Mouse (Mus musculus): ENCODE measurements around the gene Ropn1l. TPM values are rescaled to one million over a fixed set of nuclear protein-coding genes. Genes with fewer than 3 reads are reported as not detected.

The Ropn1l gene
- polyA plus RNA-seq, 1 experiment from 2014 or later: 2.9 TPM

DNA sequence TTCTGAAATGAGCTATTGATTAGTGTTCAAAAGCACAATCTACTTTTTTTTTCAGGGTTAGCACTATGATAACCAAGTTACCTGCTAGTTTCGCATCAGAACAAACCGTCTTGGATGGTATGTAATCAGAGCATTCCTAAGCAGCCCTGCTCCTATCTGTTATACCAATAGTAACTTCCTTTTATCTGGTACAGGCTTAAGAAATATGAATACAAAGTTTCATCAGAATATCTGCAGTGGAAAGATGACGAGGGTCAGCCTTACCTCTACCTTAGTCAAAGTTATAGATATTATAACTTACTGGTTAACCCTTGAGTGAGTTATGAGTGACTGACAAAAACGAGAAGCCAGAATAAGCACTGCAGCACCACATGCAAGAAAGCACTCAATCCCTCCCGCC lies 12.8 kb upstream of the Ropn1l start:
- no peak for ATAC-seq (ENCODE audit: low FRiP score)
- Histone ChIP-seq H3K36me3 (peaks cover 77% of the 10 kb centered on the region), H3K4me3 (no peak overlapping the region), H3K9ac (no peak overlapping the region), H3K27ac (no peak overlapping the region), H3K4me2 (replicated peaks) (no peak overlapping the region), H3K4me1 (no peaks in the 10 kb centered on the region), H3K9me3 (replicated peaks) (no peaks in the 10 kb centered on the region), H3K27me3 (no peaks in the 10 kb centered on the region)
- WGBS: 91% methylated on average over 5 of the region's 5 CpGs

DNA sequence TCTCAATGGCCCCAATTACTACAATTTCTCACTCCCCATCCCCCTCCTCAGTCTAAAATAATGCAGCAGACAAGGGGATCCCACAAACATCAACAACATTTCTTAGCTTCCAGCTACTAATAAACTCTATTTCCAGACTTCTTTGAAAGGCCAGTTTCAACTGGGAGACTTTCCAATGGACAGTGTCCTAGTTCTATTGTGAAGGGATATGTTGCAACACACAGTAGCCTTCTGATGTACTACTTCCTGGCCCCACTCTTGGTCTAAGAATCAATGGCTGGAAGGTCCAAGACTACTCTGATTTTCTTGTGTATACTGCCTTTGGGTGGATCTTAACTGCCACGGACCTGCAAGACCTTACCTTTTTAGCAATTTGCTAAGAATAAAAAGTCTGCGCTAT lies 12.3 kb upstream of the Ropn1l start:
- H3K4me1 ChIP-seq: no peaks in the 10 kb centered on the region
- peaks cover 80% of the 10 kb centered on the region for H3K36me3 ChIP-seq
- no peaks in the 10 kb centered on the region for H3K9me3 ChIP-seq (replicated peaks)
- H3K4me2 ChIP-seq (replicated peaks): no peak overlapping the region
- ATAC-seq (ENCODE audit: low FRiP score): no peak
- no peak overlapping the region for H3K9ac ChIP-seq
- WGBS: 96% methylated on average over 2 of the region's 2 CpGs
- H3K27ac ChIP-seq: no peak overlapping the region
- H3K4me3 ChIP-seq: no peak overlapping the region
- H3K27me3 ChIP-seq: no peaks in the 10 kb centered on the region

DNA sequence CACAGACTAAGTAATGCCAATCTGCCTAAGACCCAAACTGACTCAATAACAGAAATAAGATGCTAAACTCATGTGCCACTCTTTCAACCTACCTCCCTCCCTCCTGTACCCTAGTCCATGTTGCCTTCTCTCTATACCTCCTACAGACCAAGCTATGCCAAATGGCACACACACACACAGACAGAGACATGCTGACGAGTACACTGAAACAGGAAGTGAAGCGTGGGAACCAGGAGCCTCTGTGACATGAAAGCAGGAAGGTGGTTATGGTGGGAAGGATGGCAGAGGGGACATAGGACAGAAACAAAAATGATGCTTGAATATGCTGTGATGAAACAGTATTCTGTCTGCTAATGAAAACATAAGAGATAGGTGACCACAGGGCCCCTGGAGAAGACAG lies 7.0 kb upstream of the Ropn1l start:
- no peak overlapping the region for H3K4me3 ChIP-seq
- peaks cover 82% of the 10 kb centered on the region for H3K36me3 ChIP-seq

DNA sequence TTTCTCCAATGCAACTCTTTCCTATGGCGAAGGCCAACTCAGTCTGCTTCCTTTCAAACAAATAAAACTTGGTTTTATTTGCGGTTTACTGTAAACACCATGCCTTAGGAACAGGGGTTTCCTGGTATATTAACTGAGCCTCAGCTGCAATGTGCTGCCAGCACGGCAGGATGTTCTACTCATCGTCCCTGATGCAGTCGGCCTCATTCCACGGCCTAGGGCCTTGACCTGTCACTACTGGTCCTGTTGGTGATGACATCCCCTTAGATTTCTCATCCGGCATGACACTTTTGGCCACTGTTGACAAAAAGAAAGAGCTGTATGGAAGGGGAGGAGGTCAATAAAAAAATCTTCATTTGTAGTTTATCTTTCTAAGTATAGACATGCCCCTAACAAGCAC lies 4.5 kb upstream of the Ropn1l start:
- H3K4me1 ChIP-seq: peaks cover 4% of the 10 kb centered on the region; the same call in 1 of the 2 replicates
- no peak overlapping the region for H3K9ac ChIP-seq
- WGBS: 87% methylated on average over 7 of the region's 7 CpGs
- H3K4me3 ChIP-seq: no peak overlapping the region
- no peak overlapping the region for H3K4me2 ChIP-seq (replicated peaks)
- peaks cover 57% of the 10 kb centered on the region for H3K36me3 ChIP-seq
- no peak for ATAC-seq (ENCODE audit: low FRiP score)
- H3K27ac ChIP-seq: no peak overlapping the region
- no peaks in the 10 kb centered on the region for H3K9me3 ChIP-seq (replicated peaks)
- H3K27me3 ChIP-seq: no peaks in the 10 kb centered on the region

More for the DNA sequence above, 7.0 kb upstream of the Ropn1l start:
- H3K9ac ChIP-seq: no peak overlapping the region
- 96% methylated on average over 2 of the region's 2 CpGs for WGBS
- ATAC-seq (ENCODE audit: low FRiP score): no peak
- H3K9me3 ChIP-seq (replicated peaks): no peaks in the 10 kb centered on the region
- H3K27ac ChIP-seq: no peak overlapping the region
- no peak overlapping the region for H3K4me2 ChIP-seq (replicated peaks)
- H3K27me3 ChIP-seq: no peaks in the 10 kb centered on the region
- no peaks in the 10 kb centered on the region for H3K4me1 ChIP-seq

DNA sequence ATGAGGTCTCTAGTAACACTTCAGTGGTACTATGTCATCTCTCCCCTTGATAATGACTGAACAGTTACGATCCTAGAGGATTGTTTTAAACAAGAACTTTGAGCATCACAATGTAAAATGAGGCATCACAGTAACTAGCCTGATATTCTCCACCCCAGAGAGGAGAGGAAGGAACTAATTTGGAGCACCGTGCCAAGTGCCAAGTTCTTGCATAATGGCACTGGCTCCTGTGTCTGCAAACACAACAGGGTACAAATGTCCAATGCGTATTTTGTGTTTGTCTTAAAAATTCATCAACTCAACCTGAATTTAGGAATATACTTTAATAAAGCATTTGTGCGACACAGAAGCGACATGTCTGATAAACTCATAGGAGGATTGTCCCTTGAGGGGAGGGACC lies 2.8 kb upstream of the Ropn1l start:
- no peak overlapping the region for H3K4me3 ChIP-seq
- H3K36me3 ChIP-seq: peaks cover 40% of the 10 kb centered on the region
- WGBS: 91% methylated on average over 5 of the region's 5 CpGs
- no peaks in the 10 kb centered on the region for H3K9me3 ChIP-seq (replicated peaks)
- no peak for ATAC-seq (ENCODE audit: low FRiP score)
- no peak overlapping the region for H3K4me2 ChIP-seq (replicated peaks)
- no peak overlapping the region for H3K27ac ChIP-seq
- no peak overlapping the region for H3K9ac ChIP-seq
- H3K27me3 ChIP-seq: no peaks in the 10 kb centered on the region
- H3K4me1 ChIP-seq: peaks cover 4% of the 10 kb centered on the region; the same call in 1 of the 2 replicates

DNA sequence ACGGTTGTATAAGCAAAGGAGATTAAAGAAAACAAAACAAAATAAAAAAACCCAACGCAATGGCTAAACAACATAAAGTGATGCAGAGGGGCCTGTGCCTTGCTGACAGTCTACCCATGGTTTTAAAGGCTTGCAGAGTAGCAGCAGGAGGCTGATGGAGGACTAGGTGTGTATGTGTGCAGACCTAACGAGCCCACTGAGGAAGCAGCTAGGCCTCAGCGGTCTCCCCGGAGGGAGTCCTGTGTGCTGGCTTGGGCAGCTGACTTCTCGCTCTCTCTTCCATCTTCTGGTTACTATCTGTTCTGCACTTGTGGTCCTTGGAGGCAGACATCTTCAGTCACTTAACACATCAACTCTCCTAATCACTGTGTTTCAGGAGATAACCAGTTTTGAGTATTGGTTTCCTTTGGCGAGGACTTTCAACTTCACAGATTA lies 1.3 kb upstream of the Ropn1l start:
- Histone ChIP-seq H3K27me3 (no peaks in the 10 kb centered on the region), H3K27ac (no peak overlapping the region), H3K4me3 (no peak overlapping the region), H3K36me3 (peaks cover 26% of the 10 kb centered on the region), H3K9me3 (replicated peaks) (no peaks in the 10 kb centered on the region), H3K9ac (no peak overlapping the region), H3K4me1 (peaks cover 4% of the 10 kb centered on the region; the same call in 1 of the 2 replicates), H3K4me2 (replicated peaks) (no peak overlapping the region)
- ATAC-seq (ENCODE audit: low FRiP score): no peak
- 68% methylated on average over 7 of the region's 7 CpGs for WGBS

DNA sequence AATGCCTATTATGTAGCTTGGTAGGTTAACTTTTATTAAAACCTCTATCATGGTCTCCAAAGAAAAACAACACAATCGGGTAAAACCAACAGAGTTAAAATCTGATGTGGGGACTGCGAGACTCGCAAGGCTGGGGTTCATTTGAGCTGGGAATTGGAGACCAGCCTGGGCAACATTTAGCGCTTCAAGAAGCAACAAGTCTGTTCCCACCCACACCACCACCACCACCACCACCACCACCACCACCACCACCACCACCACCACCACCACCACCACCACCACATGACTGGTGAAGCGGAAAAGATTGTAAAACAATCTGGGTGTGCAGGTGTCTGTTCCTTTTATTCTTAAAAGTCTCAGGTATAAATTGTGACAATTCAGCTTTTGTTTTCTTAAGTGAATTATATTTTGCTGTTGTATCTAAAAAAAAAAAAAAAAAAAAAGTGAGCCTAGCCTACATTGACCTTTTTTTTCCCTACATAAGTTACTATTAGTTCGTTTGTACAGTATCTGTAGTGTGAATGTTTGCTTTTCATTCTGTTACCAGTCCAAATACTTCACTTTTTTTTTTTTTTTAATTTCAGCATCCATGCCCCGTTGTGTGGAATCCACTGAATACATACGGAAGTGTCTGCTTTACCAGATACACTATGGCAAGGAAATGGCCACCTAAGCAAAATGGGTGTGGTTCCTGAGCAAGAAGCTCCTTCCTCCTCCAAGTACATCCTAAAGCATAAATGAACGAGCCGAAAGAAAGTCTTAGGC lies 741 bp upstream of the Ropn1l start:
- H3K27me3 ChIP-seq: no peaks in the 10 kb centered on the region
- H3K4me1 ChIP-seq: peaks cover 4% of the 10 kb centered on the region; the same call in 1 of the 2 replicates
- no peak; the same call in 1 of the 2 replicates for ATAC-seq (ENCODE audit: low FRiP score)
- 52% methylated on average over 10 of the region's 10 CpGs for WGBS
- peak overlapping the region; percentile 75 for H3K4me2 ChIP-seq (replicated peaks)
- peak overlapping the region; percentile 72; the same call in 1 of the 2 replicates for H3K9ac ChIP-seq
- H3K4me3 ChIP-seq: peak overlapping the region; percentile 60; the same call in 1 of the 2 replicates
- H3K27ac ChIP-seq: peak overlapping the region; percentile 82; the same call in 1 of the 2 replicates
- no peaks in the 10 kb centered on the region for H3K9me3 ChIP-seq (replicated peaks)
- peaks cover 20% of the 10 kb centered on the region for H3K36me3 ChIP-seq

DNA sequence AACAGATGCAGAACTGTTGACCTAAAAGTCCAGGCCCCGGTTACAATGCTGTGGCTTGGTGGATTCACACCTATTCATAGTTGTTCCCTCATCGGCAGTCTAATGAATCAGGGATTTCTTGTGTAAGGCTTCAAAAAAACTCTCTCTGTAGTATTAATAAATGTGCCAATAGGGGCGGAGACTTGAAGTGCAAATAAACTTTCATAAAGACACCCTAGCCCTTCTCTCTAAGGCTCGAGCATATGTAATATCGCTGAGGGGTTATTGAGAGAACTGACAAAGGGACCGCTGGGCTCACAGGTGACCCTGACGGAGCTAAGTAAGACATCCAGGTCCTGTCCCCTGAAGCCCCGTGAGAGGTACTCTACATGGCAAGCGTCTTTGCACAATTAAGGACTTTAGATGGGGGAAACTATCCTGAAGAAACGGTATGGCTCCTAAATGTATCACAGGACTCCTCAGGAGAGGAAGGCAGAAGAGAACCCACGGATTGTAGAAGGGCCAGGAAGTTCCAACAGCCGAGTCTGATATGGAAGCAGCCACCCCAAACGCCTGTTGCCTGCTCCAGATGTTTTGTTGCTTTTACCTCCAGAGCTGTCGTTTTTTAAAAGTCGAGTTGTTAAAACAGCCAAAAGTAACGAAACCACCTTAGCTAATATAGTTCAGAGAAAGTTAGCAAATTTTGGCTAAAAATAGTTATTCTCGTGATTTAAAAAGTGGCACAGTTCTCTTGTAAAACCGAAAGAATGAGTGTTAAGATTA lies 1.0 kb downstream of the Ropn1l start:
- H3K36me3 ChIP-seq: 0 out of 2 replicates have a peak, but pooled peaks cover 4% of the 10 kb centered on the region
- H3K9me3 ChIP-seq (replicated peaks): no peaks in the 10 kb centered on the region
- no peak for ATAC-seq (ENCODE audit: low FRiP score)
- no peak overlapping the region for H3K27ac ChIP-seq
- peak overlapping the region; percentile 60 for H3K4me3 ChIP-seq
- H3K4me2 ChIP-seq (replicated peaks): peak overlapping the region; percentile 75
- peak overlapping the region; percentile 72; the same call in 1 of the 2 replicates for H3K9ac ChIP-seq
- WGBS: 57% methylated on average over 18 of the region's 18 CpGs
- H3K27me3 ChIP-seq: no peaks in the 10 kb centered on the region
- peaks cover 4% of the 10 kb centered on the region; the same call in 1 of the 2 replicates for H3K4me1 ChIP-seq

DNA sequence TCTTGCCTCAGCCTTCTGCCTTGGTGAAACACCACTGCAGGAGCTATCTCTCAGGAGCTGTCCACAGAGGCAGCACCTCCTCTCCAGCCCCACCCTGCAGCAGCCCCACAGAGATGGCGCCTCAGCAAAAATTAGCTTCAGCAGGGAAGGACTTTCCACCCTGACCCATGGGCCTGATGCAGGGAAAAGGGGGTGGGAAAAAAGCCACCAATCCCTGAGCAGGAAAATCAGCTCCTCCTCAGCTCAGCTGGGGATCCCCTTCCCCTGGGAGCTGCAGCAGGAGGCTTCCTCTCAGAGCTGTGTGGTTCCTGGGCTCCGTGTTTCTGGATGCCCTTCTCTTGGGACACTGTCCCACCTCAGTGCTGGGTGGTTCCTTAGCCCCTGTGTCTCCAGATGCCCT lies 3.8 kb downstream of the Ropn1l start:
- WGBS: 17% methylated on average over 2 of the region's 2 CpGs
- H3K4me3 ChIP-seq: no peak overlapping the region
- ATAC-seq (ENCODE audit: low FRiP score): no peak
- no peak overlapping the region for H3K27ac ChIP-seq
- H3K36me3 ChIP-seq: no peaks in the 10 kb centered on the region
- no peak overlapping the region for H3K9ac ChIP-seq
- H3K9me3 ChIP-seq (replicated peaks): no peaks in the 10 kb centered on the region
- H3K27me3 ChIP-seq: no peaks in the 10 kb centered on the region
- H3K4me2 ChIP-seq (replicated peaks): no peak overlapping the region
- peaks cover 4% of the 10 kb centered on the region; the same call in 1 of the 2 replicates for H3K4me1 ChIP-seq

DNA sequence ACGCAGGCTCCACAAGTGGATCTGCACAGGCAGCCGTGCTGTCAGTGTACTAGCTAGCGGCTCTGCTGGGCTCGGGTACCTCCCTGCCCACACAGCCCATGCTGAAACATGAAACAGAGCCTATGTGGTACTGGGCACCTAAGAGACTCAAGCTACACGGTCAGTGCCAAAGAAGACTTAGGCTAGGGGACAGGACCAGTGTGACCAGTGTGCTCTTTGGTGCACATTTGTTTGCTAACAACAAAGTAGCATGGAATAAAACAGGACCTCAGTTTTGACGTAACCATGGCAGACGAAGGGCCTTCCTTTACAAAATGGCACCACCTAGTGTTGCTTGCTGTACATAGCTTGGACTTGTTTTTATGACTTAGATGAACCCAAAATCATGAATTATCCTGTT lies 6.4 kb downstream of the Ropn1l start:
- H3K27ac ChIP-seq: no peak overlapping the region
- ATAC-seq (ENCODE audit: low FRiP score): peak; percentile 29; the same call in 1 of the 2 replicates
- H3K9ac ChIP-seq: no peak overlapping the region
- no peak overlapping the region for H3K4me3 ChIP-seq
- 51% methylated on average over 7 of the region's 7 CpGs for WGBS
- no peaks in the 10 kb centered on the region for H3K27me3 ChIP-seq
- H3K4me2 ChIP-seq (replicated peaks): no peak overlapping the region
- no peaks in the 10 kb centered on the region for H3K36me3 ChIP-seq
- no peaks in the 10 kb centered on the region for H3K4me1 ChIP-seq
- H3K9me3 ChIP-seq (replicated peaks): no peaks in the 10 kb centered on the region

DNA sequence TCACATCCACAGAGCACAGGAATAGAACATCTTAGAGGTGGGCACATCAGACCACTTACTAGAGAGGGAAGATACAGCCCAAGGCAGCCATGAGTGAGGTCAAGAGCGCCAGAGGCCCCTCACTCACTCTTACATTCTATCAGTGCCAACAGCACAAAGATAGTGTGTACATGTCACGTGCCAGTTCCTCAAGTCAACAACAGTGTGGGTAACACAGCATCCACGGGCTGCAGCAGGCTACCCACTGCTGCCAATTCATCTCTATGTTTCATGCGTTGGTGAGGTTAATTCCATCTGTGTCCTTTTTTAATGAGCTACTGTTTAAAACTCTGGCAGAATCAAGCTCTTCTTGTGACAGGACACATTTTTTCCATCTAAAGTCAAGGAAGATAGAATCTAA lies 10.8 kb downstream of the Ropn1l start:
- 85% methylated on average over 4 of the region's 4 CpGs for WGBS
- Histone ChIP-seq H3K4me1 (no peaks in the 10 kb centered on the region), H3K36me3 (no peaks in the 10 kb centered on the region), H3K9ac (no peak overlapping the region), H3K4me3 (no peak overlapping the region), H3K4me2 (replicated peaks) (no peak overlapping the region), H3K9me3 (replicated peaks) (no peaks in the 10 kb centered on the region), H3K27me3 (no peaks in the 10 kb centered on the region), H3K27ac (no peak overlapping the region)
- ATAC-seq (ENCODE audit: low FRiP score): no peak

DNA sequence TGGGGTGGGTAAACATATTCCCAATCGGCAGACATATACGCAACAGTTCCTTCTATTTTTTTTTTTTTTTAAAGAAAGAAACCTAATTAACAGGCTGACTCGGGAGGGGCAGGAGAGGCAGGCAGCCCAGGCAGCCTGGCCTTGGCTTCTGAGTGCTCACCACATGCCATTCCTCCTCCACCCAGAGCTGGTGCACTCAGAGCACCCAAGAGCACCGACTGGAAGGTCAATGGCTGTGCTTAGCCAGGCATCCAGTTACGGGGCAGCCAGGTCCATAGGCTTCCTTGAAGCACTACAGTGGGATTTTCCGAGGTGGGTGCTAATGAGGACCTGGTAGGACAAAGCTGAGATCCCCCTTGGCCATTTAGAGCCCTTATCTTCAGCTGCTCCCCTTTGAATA lies 11.5 kb downstream of the Ropn1l start:
- H3K4me1 ChIP-seq: no peaks in the 10 kb centered on the region

More for the DNA sequence above, 11.5 kb downstream of the Ropn1l start:
- no peak for ATAC-seq (ENCODE audit: low FRiP score)
- no peak overlapping the region for H3K9ac ChIP-seq
- H3K4me2 ChIP-seq (replicated peaks): no peak overlapping the region
- 83% methylated on average over 6 of the region's 6 CpGs for WGBS
- no peaks in the 10 kb centered on the region for H3K9me3 ChIP-seq (replicated peaks)
- no peaks in the 10 kb centered on the region for H3K27me3 ChIP-seq
- no peak overlapping the region for H3K4me3 ChIP-seq
- no peaks in the 10 kb centered on the region for H3K36me3 ChIP-seq
- H3K27ac ChIP-seq: no peak overlapping the region
